17 mouse cellular contexts compared by ENCODE assay signal in the genomic region with DNA sequence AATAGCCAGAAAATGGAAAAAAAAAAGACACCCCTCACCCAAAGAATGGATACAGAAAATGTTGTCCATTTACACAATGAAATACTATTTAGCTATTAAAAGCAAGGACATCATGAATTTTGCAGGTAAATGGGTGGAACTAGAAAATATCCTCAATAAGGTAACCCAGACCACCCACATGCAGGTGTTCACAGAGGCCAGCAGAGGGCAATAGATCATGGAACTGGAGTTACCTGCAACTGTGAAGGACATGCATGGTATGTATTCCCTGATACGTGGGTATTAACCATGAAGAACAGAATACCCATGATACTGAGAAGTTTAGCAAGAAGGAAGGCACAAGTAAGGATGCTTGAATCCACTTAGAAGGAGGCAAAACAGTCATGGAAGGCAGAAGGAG. TPM values are rescaled to one million over a fixed set of nuclear protein-coding genes. Genes with fewer than 3 reads are reported as not detected.
DNase-seq lines count a peak whose midpoint lies in the region; ATAC-seq and TF ChIP-seq lines count a peak whose summit lies in the region.
"Had no signal": no experiment of that assay in that cellular context is flagged by ENCODE, and none has a peak within 500 bp of the region (broad histone marks: within the 10 kb centered on the region; RNA-seq: fewer than 3 reads in every experiment).

No protein-coding gene starts in this region.

- no peak overlapping the region for H3K4me3 ChIP-seq in kidney, adult 2 months (ENCODE audit: insufficient read depth, low read depth, low read length)
- no peak overlapping the region for H3K4me3 ChIP-seq in E14TG2a.4 (replicated peaks; ENCODE audit: low read length)
- H3K4me3 ChIP-seq: forebrain, embryonic 15.5 days; heart, embryonic 10.5 days; hindbrain, embryonic 12.5 days; midbrain, embryonic 12.5 days had no signal

- peak; percentile 13 for DNase-seq in CD4-positive, CD25-positive, alpha-beta regulatory T cell, adult 2 months (ENCODE audit: low read depth, low spot score)
- peak; percentile 6 for DNase-seq in kidney, adult 2 months
- DNase-seq in kidney, postnatal 36 days: no peak
- peak; percentile 12 for DNase-seq in embryo, embryonic 10.5 days (ENCODE audit: low spot score)
- no peak for DNase-seq in right cerebral cortex, postnatal 10 days (ENCODE audit: low spot score in 2 of 2)
- no peak for DNase-seq in spleen, adult 12 weeks (ENCODE audit: low spot score)
- DNase-seq: kidney, postnatal 4 days; lung, adult 2 months; right cerebral cortex, postnatal 25 days had no signal

- ATAC-seq in CD4-positive, CD25-positive, alpha-beta regulatory T cell, adult 4 months: no peak
- ATAC-seq: forebrain, embryonic 15.5 days had no signal

- H3K9me3 ChIP-seq in E14TG2a.4 (ENCODE audit: low read length): no peaks in the 10 kb centered on the region
- H3K9me3 ChIP-seq: forebrain, embryonic 15.5 days; heart, embryonic 10.5 days; hindbrain, embryonic 12.5 days; midbrain, embryonic 12.5 days had no signal

- no peaks in the 10 kb centered on the region for H3K4me1 ChIP-seq in kidney, adult 2 months (ENCODE audit: control insufficient read depth, insufficient read depth, low read length)
- 0 out of 2 replicates have a peak, but pooled peaks cover 2% of the 10 kb centered on the region for H3K4me1 ChIP-seq in E14TG2a.4 (replicated peaks; ENCODE audit: low read depth, low read length)
- H3K4me1 ChIP-seq: forebrain, embryonic 15.5 days; heart, embryonic 10.5 days; hindbrain, embryonic 12.5 days; midbrain, embryonic 12.5 days had no signal

- no peak overlapping the region for H3K27ac ChIP-seq in kidney, adult 2 months (ENCODE audit: insufficient read depth, low read depth, low read length)
- H3K27ac ChIP-seq: forebrain, embryonic 15.5 days; heart, embryonic 10.5 days; hindbrain, embryonic 12.5 days; midbrain, embryonic 12.5 days had no signal

- H3K27me3 ChIP-seq in kidney, adult 2 months (replicated peaks; ENCODE audit: control insufficient read depth, insufficient read depth, low read length): no peaks in the 10 kb centered on the region; the same call in 1 of the 2 replicates
- H3K27me3 ChIP-seq in E14TG2a.4 (ENCODE audit: insufficient read depth, low read length): no peaks in the 10 kb centered on the region
- H3K27me3 ChIP-seq: hindbrain, embryonic 12.5 days; midbrain, embryonic 12.5 days had no signal

- TF ChIP-seq POLR2A in kidney, adult 2 months (IDR thresholded peaks at IDR 0.05; ENCODE audit: low read depth, low read length): no peak

- TF ChIP-seq CTCF in kidney, adult 2 months (conservative IDR thresholded peaks at IDR 0.05; ENCODE audit: insufficient read depth, insufficient read length, low read depth, low read length): peak; percentile 51
- TF ChIP-seq CTCF in E14TG2a.4 (conservative IDR thresholded peaks at IDR 0.05; ENCODE audit: low read length): peak; percentile 65

- 33% methylated on average over 1 of the region's 1 CpGs for WGBS in kidney, adult 2 months

- H3K36me3 ChIP-seq in kidney, adult 2 months (ENCODE audit: control insufficient read depth, insufficient read depth, low read length): no peaks in the 10 kb centered on the region
- H3K36me3 ChIP-seq in E14TG2a.4 (ENCODE audit: insufficient read depth, low read length): no peaks in the 10 kb centered on the region
- H3K36me3 ChIP-seq: forebrain, embryonic 15.5 days; heart, embryonic 10.5 days; hindbrain, embryonic 12.5 days; midbrain, embryonic 12.5 days had no signal

RNA-seq across cellular contexts. Expression of gene Pilrb2, which starts 21.3 kb away (rescaled TPM):
- polyA plus RNA-seq in CD4-positive, CD25-positive, alpha-beta regulatory T cell, adult 4 months (2017; shearing (Covaris generic)): 1 to 10 TPM in 1 of 2 experiments, not detected in 1; 1.9 TPM
- 1.3 and 2.3 TPM in 2 replicates for polyA plus RNA-seq in kidney, adult 2 months (2012; rRNA removed)
- polyA plus RNA-seq: forebrain, embryonic 15.5 days; hindbrain, embryonic 12.5 days; midbrain, embryonic 12.5 days; neural tube, embryonic 14.5 days; testis, adult 2 months had no signal

RNA-seq across cellular contexts. Expression of gene Cyp3a13, which starts 28.5 kb away (rescaled TPM):
- not detected for polyA plus RNA-seq in CD4-positive, CD25-positive, alpha-beta regulatory T cell, adult 4 months (2017; shearing (Covaris generic))
- 0.22 and 0.31 TPM in 2 replicates for polyA plus RNA-seq in kidney, adult 2 months (2012; rRNA removed)
- polyA plus RNA-seq: forebrain, embryonic 15.5 days; hindbrain, embryonic 12.5 days; midbrain, embryonic 12.5 days; neural tube, embryonic 14.5 days; testis, adult 2 months had no signal

RNA-seq across cellular contexts. Expression of gene Pilrb1, which starts 35.0 kb away (rescaled TPM):
- under 1 TPM in 1 of 2 experiments, not detected in 1; 0.58 TPM for polyA plus RNA-seq in CD4-positive, CD25-positive, alpha-beta regulatory T cell, adult 4 months (2017; shearing (Covaris generic))
- polyA plus RNA-seq in kidney, adult 2 months (2012; rRNA removed): 1.3 and 1.5 TPM in 2 replicates
- polyA plus RNA-seq: forebrain, embryonic 15.5 days; hindbrain, embryonic 12.5 days; midbrain, embryonic 12.5 days; neural tube, embryonic 14.5 days; testis, adult 2 months had no signal

RNA-seq across cellular contexts. Expression of gene Pilra, which starts 56.9 kb away (rescaled TPM):
- under 1 TPM in 1 of 2 experiments, not detected in 1; 0.51 TPM for polyA plus RNA-seq in CD4-positive, CD25-positive, alpha-beta regulatory T cell, adult 4 months (2017; shearing (Covaris generic))
- polyA plus RNA-seq in kidney, adult 2 months (2012; rRNA removed): 1.5 and 2.5 TPM in 2 replicates
- polyA plus RNA-seq: neural tube, embryonic 14.5 days had no signal

Comparison
In these comparisons a context has a peak if more than half of its experiments do, and no peak if none do; other contexts are left out.
1. DNase-seq: peak in CD4-positive, CD25-positive, alpha-beta regulatory T cell, adult 2 months (single experiment), kidney, adult 2 months (single experiment) and embryo, embryonic 10.5 days (single experiment); none in kidney, postnatal 36 days (0 of 2), right cerebral cortex, postnatal 10 days (0 of 2) and spleen, adult 12 weeks (single experiment).